Mouse (Mus musculus): ENCODE results near the gene Kif9. TPM values are rescaled to one million over a fixed set of nuclear protein-coding genes. Genes with fewer than 3 reads are reported as not detected.

Gene Kif9
- polyA plus RNA-seq, 1 experiment from 2014 or later = 0.72 TPM

DNA sequence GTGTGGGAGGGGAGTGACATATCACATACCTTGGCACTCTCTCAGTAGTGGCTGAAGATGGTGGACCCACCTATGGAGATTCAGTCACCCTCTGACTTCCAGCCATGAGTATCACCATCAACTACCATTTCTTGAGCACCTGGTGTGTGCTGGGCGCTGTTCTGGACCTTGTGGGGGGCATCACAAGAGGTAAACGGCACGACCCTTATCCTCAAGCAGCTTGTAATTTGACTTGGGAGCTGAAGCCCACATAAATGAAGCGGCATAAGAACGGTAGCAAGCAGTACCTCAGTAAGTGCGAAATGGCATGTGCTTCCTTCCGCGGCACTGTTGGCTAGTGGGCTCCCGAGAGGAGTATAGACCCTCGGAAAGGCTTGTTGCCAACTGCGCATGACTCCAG, 1.2 kb downstream of the Kif9 start:
- Histone ChIP-seq H3K4me2 (replicated peaks; ENCODE audit: low read depth, low read length) (no peak overlapping the region), H3K36me3 (ENCODE audit: control insufficient read depth, insufficient read depth, low read length) (no peaks in the 10 kb centered on the region), H3K9me3 (ENCODE audit: control insufficient read depth, low read depth, low read length) (no peaks in the 10 kb centered on the region), H3K4me1 (ENCODE audit: control insufficient read depth, insufficient read depth, low read length) (peaks cover 10% of the 10 kb centered on the region; the same call in 1 of the 2 replicates), H3K4me3 (ENCODE audit: low read depth, low read length) (no peak overlapping the region), H3K9ac (replicated peaks; ENCODE audit: low read depth, low read length) (no peak overlapping the region), H3K27me3 (ENCODE audit: control insufficient read depth, insufficient read depth, low read length) (no peaks in the 10 kb centered on the region), H3K27ac (ENCODE audit: low read length) (no peak overlapping the region)
- WGBS = 53% methylated on average over 11 of the region's 11 CpGs
- no peak for ATAC-seq (ENCODE audit: insufficient number of reproducible peaks, insufficient read depth, low FRiP score, low read depth)

DNA sequence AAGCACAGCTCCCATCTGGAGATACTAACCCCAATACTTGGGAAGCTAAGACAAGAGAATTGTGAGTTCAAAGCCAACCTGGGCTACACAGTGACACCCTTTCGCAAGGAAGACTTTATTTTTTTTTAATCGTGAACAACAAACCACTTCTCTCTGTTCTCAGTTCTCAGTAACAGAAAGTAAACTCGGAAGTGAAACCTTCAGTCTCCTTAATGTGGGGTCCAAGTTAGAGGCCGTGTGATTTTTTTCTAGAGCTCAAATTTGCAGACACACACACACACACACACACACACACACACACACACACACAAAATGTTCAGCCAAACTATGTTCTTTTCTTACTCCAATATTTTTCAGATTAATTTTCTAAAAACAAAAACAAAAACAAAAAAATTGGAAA, 1.9 kb downstream of the Kif9 start:
- Histone ChIP-seq H3K4me2 (replicated peaks; ENCODE audit: low read depth, low read length) (no peak overlapping the region), H3K9ac (replicated peaks; ENCODE audit: low read depth, low read length) (no peak overlapping the region), H3K4me1 (ENCODE audit: control insufficient read depth, insufficient read depth, low read length) (peaks cover 10% of the 10 kb centered on the region; the same call in 1 of the 2 replicates), H3K36me3 (ENCODE audit: control insufficient read depth, insufficient read depth, low read length) (no peaks in the 10 kb centered on the region), H3K9me3 (ENCODE audit: control insufficient read depth, low read depth, low read length) (no peaks in the 10 kb centered on the region), H3K27ac (ENCODE audit: low read length) (no peak overlapping the region), H3K27me3 (ENCODE audit: control insufficient read depth, insufficient read depth, low read length) (no peaks in the 10 kb centered on the region), H3K4me3 (ENCODE audit: low read depth, low read length) (no peak overlapping the region)
- 77% methylated on average over 4 of the region's 4 CpGs for whole genome bisulfite sequencing
- no peak for ATAC-seq (ENCODE audit: insufficient number of reproducible peaks, insufficient read depth, low FRiP score, low read depth)

DNA sequence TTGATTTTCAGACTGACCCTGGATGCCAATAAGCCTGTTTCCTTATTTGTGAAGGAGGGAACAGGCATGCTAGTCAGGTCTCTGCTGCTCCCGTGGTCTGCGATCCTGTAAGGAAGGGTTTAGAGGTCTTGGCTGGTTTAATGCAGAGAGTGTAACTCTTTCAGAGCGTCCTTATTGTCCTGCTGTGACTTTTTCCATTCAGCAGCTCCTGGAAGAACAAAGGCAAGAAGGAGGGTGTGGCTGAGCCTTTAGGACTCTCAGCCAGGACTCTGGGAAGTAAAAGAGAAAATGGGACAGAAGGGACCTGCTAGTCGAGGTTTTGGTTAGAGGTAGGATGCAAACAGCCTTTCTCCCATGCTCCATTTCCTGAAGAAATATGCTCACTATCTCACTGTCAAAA, 12.1 kb downstream of the Kif9 start:
- ATAC-seq (ENCODE audit: insufficient number of reproducible peaks, insufficient read depth, low FRiP score, low read depth) = no peak
- H3K9me3 ChIP-seq (ENCODE audit: control insufficient read depth, low read depth, low read length) = no peaks in the 10 kb centered on the region
- H3K4me3 ChIP-seq (ENCODE audit: low read depth, low read length) = no peak overlapping the region
- H3K27ac ChIP-seq (ENCODE audit: low read length) = no peak overlapping the region
- no peak overlapping the region for H3K9ac ChIP-seq (replicated peaks; ENCODE audit: low read depth, low read length)
- no peaks in the 10 kb centered on the region for H3K4me1 ChIP-seq (ENCODE audit: control insufficient read depth, insufficient read depth, low read length)
- no peaks in the 10 kb centered on the region for H3K27me3 ChIP-seq (ENCODE audit: control insufficient read depth, insufficient read depth, low read length)
- WGBS = 56% methylated on average over 4 of the region's 4 CpGs
- H3K36me3 ChIP-seq (ENCODE audit: control insufficient read depth, insufficient read depth, low read length) = no peaks in the 10 kb centered on the region
- H3K4me2 ChIP-seq (replicated peaks; ENCODE audit: low read depth, low read length) = no peak overlapping the region

DNA sequence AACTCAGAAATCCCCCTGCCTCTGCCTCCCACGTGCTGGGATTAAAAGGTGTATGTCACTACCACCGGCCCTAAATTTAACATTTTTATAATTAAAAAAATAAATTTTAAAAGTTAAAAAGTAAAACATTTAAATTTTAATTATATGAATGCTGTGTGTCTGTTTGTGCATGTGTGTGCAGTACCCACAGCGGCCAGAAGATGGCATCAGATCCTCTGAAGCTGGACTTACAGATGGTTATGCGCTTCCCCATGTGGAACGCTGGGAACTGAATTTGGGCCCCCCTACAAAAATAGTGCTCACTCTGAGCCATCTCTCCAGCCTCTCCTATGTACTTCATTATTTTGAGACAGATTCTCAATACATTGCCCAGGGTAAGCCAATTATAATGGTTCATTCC, 14.2 kb downstream of the Kif9 start:
- Histone ChIP-seq H3K27ac (ENCODE audit: low read length) (no peak overlapping the region), H3K9me3 (ENCODE audit: control insufficient read depth, low read depth, low read length) (no peaks in the 10 kb centered on the region), H3K4me1 (ENCODE audit: control insufficient read depth, insufficient read depth, low read length) (no peaks in the 10 kb centered on the region), H3K4me3 (ENCODE audit: low read depth, low read length) (no peak overlapping the region), H3K4me2 (replicated peaks; ENCODE audit: low read depth, low read length) (no peak overlapping the region), H3K36me3 (ENCODE audit: control insufficient read depth, insufficient read depth, low read length) (no peaks in the 10 kb centered on the region), H3K9ac (replicated peaks; ENCODE audit: low read depth, low read length) (no peak overlapping the region), H3K27me3 (ENCODE audit: control insufficient read depth, insufficient read depth, low read length) (no peaks in the 10 kb centered on the region)
- WGBS = 61% methylated on average over 5 of the region's 5 CpGs
- no peak for ATAC-seq (ENCODE audit: insufficient number of reproducible peaks, insufficient read depth, low FRiP score, low read depth)

GRCm38 (mm10) chr9:110525737-110526136, 49.0 kb downstream of the Kif9 start:
- Histone ChIP-seq H3K4me2 (replicated peaks; ENCODE audit: low read depth, low read length) (no peak overlapping the region), H3K9me3 (ENCODE audit: control insufficient read depth, low read depth, low read length) (no peaks in the 10 kb centered on the region), H3K36me3 (ENCODE audit: control insufficient read depth, insufficient read depth, low read length) (no peaks in the 10 kb centered on the region), H3K4me1 (ENCODE audit: control insufficient read depth, insufficient read depth, low read length) (no peaks in the 10 kb centered on the region), H3K27me3 (ENCODE audit: control insufficient read depth, insufficient read depth, low read length) (no peaks in the 10 kb centered on the region), H3K4me3 (ENCODE audit: low read depth, low read length) (no peak overlapping the region), H3K27ac (ENCODE audit: low read length) (no peak overlapping the region), H3K9ac (replicated peaks; ENCODE audit: low read depth, low read length) (no peak overlapping the region)
- ATAC-seq (ENCODE audit: insufficient number of reproducible peaks, insufficient read depth, low FRiP score, low read depth) = peak; percentile 58; the same call in 1 of the 2 replicates
- WGBS = 48% methylated on average over 2 of the region's 2 CpGs

DNA sequence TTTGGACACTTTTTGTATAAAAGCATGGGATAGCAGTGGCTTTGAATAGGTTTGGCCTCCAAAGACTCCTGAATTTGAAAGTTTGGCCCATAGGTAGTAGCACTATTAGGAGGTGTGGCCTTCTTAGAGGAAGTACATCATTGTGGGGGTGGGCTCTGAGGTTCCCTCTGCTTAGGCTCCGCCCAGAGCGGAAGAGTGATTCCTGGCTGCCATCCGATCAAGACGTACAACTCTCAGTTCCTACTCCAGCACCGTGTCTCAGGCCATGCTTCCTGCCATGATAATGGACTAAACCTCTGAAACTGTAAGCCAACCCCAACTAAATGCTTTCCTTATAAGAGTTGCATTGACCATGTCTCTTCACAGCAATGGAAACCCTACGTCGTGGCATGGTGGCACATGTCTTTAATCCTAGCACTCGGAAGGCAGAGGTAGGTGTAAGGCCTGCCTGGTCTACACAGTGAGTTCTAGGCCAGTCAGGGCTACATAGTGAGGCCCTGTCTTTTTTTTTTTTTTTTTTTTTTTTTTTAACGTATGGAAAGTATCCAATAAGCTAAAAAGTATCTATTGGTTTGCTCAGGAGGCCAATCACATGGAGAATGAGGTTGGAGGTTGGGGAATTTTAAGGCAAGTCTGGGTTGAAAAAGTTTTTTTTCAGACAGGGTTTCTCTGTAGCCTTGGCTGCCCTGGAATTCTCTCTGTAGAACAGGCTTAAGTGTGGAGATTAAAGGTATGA, 52.4 kb downstream of the Kif9 start:
- no peak overlapping the region for H3K27ac ChIP-seq (ENCODE audit: low read length)
- no peaks in the 10 kb centered on the region for H3K27me3 ChIP-seq (ENCODE audit: control insufficient read depth, insufficient read depth, low read length)
- no peak overlapping the region for H3K4me2 ChIP-seq (replicated peaks; ENCODE audit: low read depth, low read length)
- WGBS = 57% methylated on average over 9 of the region's 9 CpGs
- no peaks in the 10 kb centered on the region for H3K36me3 ChIP-seq (ENCODE audit: control insufficient read depth, insufficient read depth, low read length)
- H3K9ac ChIP-seq (replicated peaks; ENCODE audit: low read depth, low read length) = no peak overlapping the region
- no peaks in the 10 kb centered on the region for H3K9me3 ChIP-seq (ENCODE audit: control insufficient read depth, low read depth, low read length)
- H3K4me1 ChIP-seq (ENCODE audit: control insufficient read depth, insufficient read depth, low read length) = peaks cover 7% of the 10 kb centered on the region
- H3K4me3 ChIP-seq (ENCODE audit: low read depth, low read length) = no peak overlapping the region
- no peak for ATAC-seq (ENCODE audit: insufficient number of reproducible peaks, insufficient read depth, low FRiP score, low read depth)

GRCm38 (mm10) chr9:110530650-110531049, 53.9 kb downstream of the Kif9 start:
- Histone ChIP-seq H3K27me3 (ENCODE audit: control insufficient read depth, insufficient read depth, low read length) (no peaks in the 10 kb centered on the region), H3K4me1 (ENCODE audit: control insufficient read depth, insufficient read depth, low read length) (peaks cover 14% of the 10 kb centered on the region), H3K9me3 (ENCODE audit: control insufficient read depth, low read depth, low read length) (no peaks in the 10 kb centered on the region), H3K27ac (ENCODE audit: low read length) (no peak overlapping the region; the same call in 1 of the 2 replicates), H3K4me2 (replicated peaks; ENCODE audit: low read depth, low read length) (peak overlapping the region; percentile 43; the same call in 1 of the 2 replicates), H3K9ac (replicated peaks; ENCODE audit: low read depth, low read length) (no peak overlapping the region), H3K4me3 (ENCODE audit: low read depth, low read length) (no peak overlapping the region), H3K36me3 (ENCODE audit: control insufficient read depth, insufficient read depth, low read length) (no peaks in the 10 kb centered on the region)
- 67% methylated on average over 3 of the region's 3 CpGs for WGBS
- no peak for ATAC-seq (ENCODE audit: insufficient number of reproducible peaks, insufficient read depth, low FRiP score, low read depth)

- H3K4me1 ChIP-seq (ENCODE audit: control insufficient read depth, insufficient read depth, low read length) = peaks cover 14% of the 10 kb centered on the region
- H3K36me3 ChIP-seq (ENCODE audit: control insufficient read depth, insufficient read depth, low read length) = no peaks in the 10 kb centered on the region
- ATAC-seq (ENCODE audit: insufficient number of reproducible peaks, insufficient read depth, low FRiP score, low read depth) = no peak
- 21% methylated on average over 6 of the region's 6 CpGs for WGBS
- H3K4me3 ChIP-seq (ENCODE audit: low read depth, low read length) = peak overlapping the region; percentile 100
- peak overlapping the region; percentile 100 for H3K27ac ChIP-seq (ENCODE audit: low read length)
- H3K27me3 ChIP-seq (ENCODE audit: control insufficient read depth, insufficient read depth, low read length) = no peaks in the 10 kb centered on the region
- H3K9ac ChIP-seq (replicated peaks; ENCODE audit: low read depth, low read length) = peak overlapping the region; percentile 100
- peak overlapping the region; percentile 43 for H3K4me2 ChIP-seq (replicated peaks; ENCODE audit: low read depth, low read length)
- H3K9me3 ChIP-seq (ENCODE audit: control insufficient read depth, low read depth, low read length) = no peaks in the 10 kb centered on the region
Observed at GRCm38 (mm10) chr9:110531151-110531791, 54.5 kb downstream of the Kif9 start.
